Mouse (Mus musculus): ENCODE data around the gene Syn2.

Syn2 gene

DNA sequence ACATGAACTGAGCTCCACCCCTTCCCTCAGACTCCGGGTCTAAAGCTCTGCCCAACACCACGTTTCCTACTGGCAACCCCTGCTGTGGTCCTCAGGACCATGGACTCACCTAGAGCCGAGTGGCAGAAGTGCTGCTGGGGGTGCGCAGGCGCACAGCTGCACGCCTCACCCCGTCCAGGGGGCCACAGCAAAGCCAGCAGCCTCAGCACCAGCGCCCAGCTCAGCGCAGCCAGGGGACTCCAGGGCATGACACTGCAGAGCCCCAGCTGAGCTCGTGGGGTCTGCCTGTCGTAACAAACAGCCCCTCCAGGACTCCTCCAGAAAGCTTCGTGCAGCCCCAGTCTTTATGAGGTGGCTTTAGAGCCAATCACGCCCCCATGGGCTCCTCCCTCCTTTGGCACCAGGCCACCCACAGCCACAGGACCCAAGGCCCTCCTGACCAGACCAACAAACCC, 116.9 kb downstream of the Syn2 start:
- DNase-seq, result no peak

- DNase-seq, result no peak
These were observed 117.6 kb downstream of the Syn2 start, which contains the start of gene Timp4 for GRCm38 (mm10) chr6:115252099-115252873. TSS of gene Timp4 (minus strand) at chr6:115252205.

- no peak for DNase-seq
These were observed 120.5 kb downstream of the Syn2 start for GRCm38 (mm10) chr6:115255171-115255570.

DNA sequence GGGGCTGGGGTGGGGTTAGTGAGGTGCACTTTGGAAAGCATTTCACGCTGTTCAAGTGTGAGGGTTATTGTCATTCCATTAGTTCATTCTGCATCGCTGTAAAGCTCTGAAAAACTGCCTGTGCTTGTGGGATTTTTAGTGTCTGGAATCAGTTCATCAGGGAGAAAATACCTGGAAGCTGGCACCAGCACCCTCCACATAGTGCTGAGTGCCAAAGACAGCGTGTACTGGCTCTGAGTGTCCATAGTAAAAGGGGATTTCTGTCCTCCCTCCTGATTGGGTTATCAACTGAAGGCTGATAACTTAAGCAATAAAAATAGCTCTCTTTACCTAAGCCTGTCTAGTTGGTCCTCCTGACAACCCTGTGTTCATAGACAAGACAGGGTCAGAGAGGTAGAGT, 125.8 kb downstream of the Syn2 start:
- no peak for DNase-seq

GRCm38 (mm10) chr6:115266791-115267190, 132.1 kb downstream of the Syn2 start:
- no peak for DNase-seq

DNA sequence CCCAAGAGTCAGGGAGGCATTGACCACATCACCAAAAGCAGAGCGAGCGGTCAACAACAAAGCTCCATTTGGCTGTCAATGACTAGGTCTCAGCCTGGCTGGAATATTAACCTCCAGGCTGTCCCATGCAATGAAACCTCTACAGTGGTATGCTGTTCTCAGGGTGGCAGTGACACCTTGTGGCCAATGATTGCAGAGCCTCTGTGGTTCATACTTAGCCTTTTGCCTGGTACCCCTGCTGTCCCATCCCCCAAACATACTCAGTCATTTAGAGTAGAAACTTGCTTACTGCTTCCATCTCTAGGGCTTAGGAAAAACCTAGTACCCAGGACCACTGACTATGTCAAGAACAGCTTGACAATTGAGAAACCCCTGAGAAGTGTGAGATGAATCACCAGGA, 133.2 kb downstream of the Syn2 start:
- peak; percentile 84 for DNase-seq

GRCm38 (mm10) chr6:115268551-115269385, 134.1 kb downstream of the Syn2 start:
- DNase-seq, result no peak

GRCm38 (mm10) chr6:115269561-115269960, 134.9 kb downstream of the Syn2 start:
- DNase-seq, result no peak

DNA sequence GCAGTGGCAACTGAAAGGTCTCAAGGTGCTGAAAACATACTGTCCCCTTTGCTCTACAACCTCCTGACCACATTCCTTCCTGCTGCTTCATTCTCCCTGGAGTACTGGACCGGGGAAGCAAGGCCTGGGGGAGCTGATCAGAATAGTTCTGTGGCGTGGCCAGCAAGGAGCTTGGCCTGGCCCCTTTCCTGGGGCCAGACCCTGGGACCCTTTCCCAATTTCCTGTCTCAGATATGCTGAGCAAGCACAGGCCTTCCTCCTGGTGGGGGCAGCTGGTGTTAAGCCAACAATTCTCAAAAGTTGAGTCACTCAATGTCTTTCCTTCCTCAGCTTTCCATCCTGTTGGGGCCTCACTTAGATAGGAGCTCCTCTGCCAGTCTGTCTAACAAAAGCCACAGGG, 135.4 kb downstream of the Syn2 start:
- DNase-seq, result no peak

DNA sequence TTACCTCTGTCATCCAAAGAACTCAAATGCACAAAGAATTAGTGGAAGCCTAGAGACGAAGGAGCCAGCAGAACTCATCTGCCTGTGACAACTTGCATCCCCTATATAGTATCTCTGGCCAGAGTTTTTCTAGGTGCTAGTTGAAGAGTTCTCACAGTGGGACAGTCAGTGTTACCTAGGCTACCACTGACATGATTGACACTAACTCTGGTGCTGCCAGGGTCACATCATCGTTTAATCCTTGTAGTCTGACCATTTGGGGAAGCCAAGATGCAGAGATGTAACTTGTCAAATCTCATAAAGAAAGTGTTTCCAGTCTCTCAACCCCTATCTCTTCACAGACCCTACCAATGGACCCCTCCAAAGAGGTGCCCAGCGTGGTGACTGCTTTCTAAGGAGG, 136.6 kb downstream of the Syn2 start:
- DNase-seq, result no peak

- peak; percentile 41 for DNase-seq
These were observed 137.2 kb downstream of the Syn2 start for GRCm38 (mm10) chr6:115271866-115272271.

DNA sequence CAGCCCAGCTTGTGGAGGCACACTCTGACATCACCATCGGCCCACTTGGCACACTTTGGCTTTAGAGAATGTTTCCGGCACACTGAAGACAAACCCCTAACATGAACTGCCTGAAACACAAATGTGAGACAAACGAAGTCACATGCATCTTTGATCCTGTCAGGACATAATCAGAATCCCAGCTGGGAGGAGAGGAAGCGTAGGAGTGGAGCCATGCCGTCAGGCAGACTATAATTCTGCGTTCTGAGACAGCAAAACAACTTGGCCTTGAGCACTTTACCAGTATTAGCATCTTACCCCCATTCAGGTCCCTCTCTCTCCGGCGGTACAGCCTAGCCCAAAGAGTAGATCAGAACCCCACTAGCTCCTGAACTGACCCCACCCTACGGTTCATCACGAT, 138.6 kb downstream of the Syn2 start:
- no peak for DNase-seq

GRCm38 (mm10) chr6:115274705-115275104, 140.0 kb downstream of the Syn2 start:
- DNase-seq, result no peak

- no peak for DNase-seq
These were observed 140.6 kb downstream of the Syn2 start for GRCm38 (mm10) chr6:115275116-115275815.

- no peak for DNase-seq
These were observed 143.4 kb downstream of the Syn2 start for GRCm38 (mm10) chr6:115278086-115278485.

- DNase-seq, result no peak
These were observed 144.9 kb downstream of the Syn2 start for GRCm38 (mm10) chr6:115279639-115280038.

DNA sequence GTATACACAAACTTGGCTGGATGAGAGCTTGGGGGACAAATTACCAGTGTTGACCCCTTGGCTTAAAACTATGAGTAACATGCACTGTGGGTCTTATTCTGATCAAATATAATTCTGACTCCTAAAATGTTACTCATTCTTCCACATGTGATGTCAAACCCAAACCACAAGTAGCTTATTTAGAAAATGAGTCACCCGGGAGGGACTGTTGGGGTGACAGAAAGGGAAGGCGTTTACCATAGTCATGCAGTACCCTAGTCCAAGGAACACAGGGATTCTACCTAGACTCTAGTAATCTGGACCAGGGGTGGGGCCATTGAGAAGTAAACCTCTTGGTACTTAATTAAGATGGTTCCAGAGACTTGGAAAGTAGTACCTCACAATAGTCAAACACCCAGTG, 149.5 kb downstream of the Syn2 start:
- no peak for DNase-seq

GRCm38 (mm10) chr6:115286441-115286840, 151.7 kb downstream of the Syn2 start:
- DNase-seq, result no peak

- DNase-seq, result no peak
These were observed 153.5 kb downstream of the Syn2 start for GRCm38 (mm10) chr6:115288223-115288622.

GRCm38 (mm10) chr6:115290561-115290960, 155.9 kb downstream of the Syn2 start:
- no peak for DNase-seq

- DNase-seq, result no peak
These were observed 156.4 kb downstream of the Syn2 start for GRCm38 (mm10) chr6:115291068-115291467.

DNA sequence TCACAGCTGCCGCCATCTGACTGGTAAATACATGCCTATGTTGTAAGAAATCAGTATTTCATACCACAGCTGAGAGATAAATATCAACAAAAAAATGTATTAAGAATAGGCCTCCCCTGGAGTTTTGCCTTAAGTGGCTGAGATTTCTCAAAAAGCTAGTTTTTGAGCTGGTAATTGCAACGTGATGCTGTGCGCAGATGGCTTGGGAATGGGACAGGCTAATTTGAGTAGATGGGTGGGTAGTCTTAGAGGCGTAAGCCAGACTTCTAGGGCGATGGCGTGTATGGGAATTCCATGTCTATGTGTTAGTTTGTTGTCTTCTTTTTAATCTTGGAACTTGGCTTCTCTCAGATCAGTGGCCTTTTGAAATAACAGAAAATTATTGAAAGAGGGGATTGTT, 157.1 kb downstream of the Syn2 start:
- DNase-seq, result no peak

DNA sequence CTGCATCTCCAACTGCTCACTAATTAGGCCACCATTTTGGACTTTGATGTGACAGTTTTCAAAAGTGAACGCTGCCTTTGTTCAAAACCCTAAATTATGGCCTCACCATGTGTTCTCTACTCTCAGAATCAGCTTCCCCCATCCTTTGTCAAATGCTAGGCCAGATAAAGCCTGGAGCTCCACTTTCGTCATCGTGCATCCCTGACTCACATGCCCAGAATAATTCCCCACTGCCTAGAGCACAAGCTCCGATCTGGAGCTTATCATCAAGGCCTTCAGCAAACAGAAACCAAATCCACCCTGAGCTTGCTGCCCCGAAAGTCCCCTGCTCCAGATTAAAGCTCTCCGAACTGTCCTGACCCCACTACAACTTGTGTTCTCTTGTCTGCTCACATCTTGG, 157.9 kb downstream of the Syn2 start:
- DNase-seq, result no peak
